Mouse (Mus musculus) forebrain, embryonic 12.5 days (tissue): ENCODE results near the gene Traf6. TPM values are rescaled to one million over a fixed set of nuclear protein-coding genes. Genes with fewer than 3 reads are reported as not detected.
"Not testable (repeated sequence)": the region's sequence is repeated elsewhere in the genome, so short reads cannot be mapped to it uniquely, and the experiment has no call there.

ENCODE experiments used
- ATAC-seq: fragments of 200-750 bp; cut with Nextera tagmentation; 2 replicates; pipeline ENCODE4 v1.8.0; 2017; ENCODE audit warnings: moderate TSS enrichment; ENCODE audit not compliant: low FRiP score
- H3K27ac ChIP-seq: fragments of 300-500 bp; sonication (generic); 2 replicates; pipeline ENCODE4 v1.5.1; 2016; ENCODE audit warnings: mild to moderate bottlenecking
- H3K27me3 ChIP-seq: fragments of 300-500 bp; sonication (generic); 2 replicates; pipeline ENCODE4 v1.6.1; 2016; ENCODE audit warnings: mild to moderate bottlenecking
- H3K36me3 ChIP-seq: fragments of 300-500 bp; sonication (generic); replicated peaks from 2 replicates; pipeline ENCODE4 v1.6.1; 2016; ENCODE audit warnings: mild to moderate bottlenecking
- H3K4me1 ChIP-seq: fragments of 300-500 bp; sonication (generic); 2 replicates; pipeline ENCODE4 v1.6.1; 2016
- H3K4me2 ChIP-seq: fragments of 300-500 bp; sonication (generic); 2 replicates; pipeline ENCODE4 v1.6.1; 2016; ENCODE audit warnings: mild to moderate bottlenecking, moderate library complexity
- H3K4me3 ChIP-seq: fragments of 300-500 bp; sonication (generic); replicated peaks from 2 replicates; pipeline ENCODE4 v1.5.1; 2016; ENCODE audit warnings: mild to moderate bottlenecking
- H3K9ac ChIP-seq: fragments of 300-500 bp; sonication (generic); 2 replicates; pipeline ENCODE4 v1.6.1; 2016; ENCODE audit warnings: mild to moderate bottlenecking
- H3K9me3 ChIP-seq: fragments of 300-500 bp; sonication (generic); 2 replicates; pipeline ENCODE4 v1.6.1; 2016
- WGBS: fragments of 180-500 bp; shearing (Covaris S2); methylation state at CpG from one replicate; pipeline ENCODE4 v1.1.7; 2016; 5-methylcytosine and 5-hydroxymethylcytosine counted together
- polyA plus RNA-seq: library from polyadenylated mRNA; unstranded; fragments of >200 nt; fragmentation: Nextera tagmentation; extraction: Ambion mirVana; gene quantifications from 2 replicates; pipeline ENCODE4 v1.2.1, GENCODE M21; 2016

Gene Traf6
- polyA plus RNA-seq, 1 experiment from 2014 or later, result 18.9 TPM

DNA sequence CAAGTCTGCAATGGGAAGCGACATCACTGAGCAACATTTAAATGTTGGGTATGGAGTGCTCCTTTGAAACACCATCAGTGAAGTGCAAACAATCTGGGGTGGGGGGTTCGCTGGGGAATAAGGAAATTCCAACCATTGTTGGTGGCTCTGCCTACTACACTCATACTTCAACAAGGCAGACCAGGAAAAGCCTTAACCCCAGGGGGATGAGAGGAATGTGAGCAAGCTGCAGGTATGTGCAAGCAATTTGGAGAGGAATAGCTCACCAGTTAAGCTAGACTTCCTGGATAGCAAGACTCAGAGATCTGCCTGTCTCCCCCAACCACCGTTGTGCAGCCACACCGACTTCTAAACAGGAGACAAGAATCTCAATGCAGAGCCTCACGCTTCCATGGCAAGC, 61.7 kb downstream of the Traf6 start:
- Histone ChIP-seq H3K9ac (no peak overlapping the region), H3K36me3 (no peaks in the 10 kb centered on the region), H3K9me3 (no peaks in the 10 kb centered on the region), H3K4me2 (no peak overlapping the region), H3K4me1 (no peaks in the 10 kb centered on the region), H3K4me3 (no peak overlapping the region), H3K27ac (no peak overlapping the region), H3K27me3 (no peaks in the 10 kb centered on the region)
- WGBS, result 84% methylated on average over 5 of the region's 5 CpGs
- no peak for ATAC-seq

- Histone ChIP-seq H3K27me3 (no peaks in the 10 kb centered on the region), H3K36me3 (no peaks in the 10 kb centered on the region), H3K9me3 (no peaks in the 10 kb centered on the region), H3K4me1 (no peaks in the 10 kb centered on the region), H3K4me3 (no peak overlapping the region), H3K27ac (no peak overlapping the region), H3K4me2 (no peak overlapping the region), H3K9ac (no peak overlapping the region)
- ATAC-seq, result no peak
- WGBS, result 86% methylated on average over 8 of the region's 8 CpGs
Observed at GRCm38 (mm10) chr2:101741653-101742052, 63.4 kb downstream of the Traf6 start.

- Histone ChIP-seq H3K4me1 (no peaks in the 10 kb centered on the region), H3K4me3 (no peak overlapping the region), H3K27me3 (no peaks in the 10 kb centered on the region), H3K4me2 (no peak overlapping the region), H3K36me3 (no peaks in the 10 kb centered on the region), H3K27ac (no peak overlapping the region), H3K9ac (no peak overlapping the region), H3K9me3 (no peaks in the 10 kb centered on the region)
- no peak for ATAC-seq
- WGBS, result 90% methylated on average over 7 of the region's 7 CpGs
Observed at GRCm38 (mm10) chr2:101742072-101742860, 64.0 kb downstream of the Traf6 start.

DNA sequence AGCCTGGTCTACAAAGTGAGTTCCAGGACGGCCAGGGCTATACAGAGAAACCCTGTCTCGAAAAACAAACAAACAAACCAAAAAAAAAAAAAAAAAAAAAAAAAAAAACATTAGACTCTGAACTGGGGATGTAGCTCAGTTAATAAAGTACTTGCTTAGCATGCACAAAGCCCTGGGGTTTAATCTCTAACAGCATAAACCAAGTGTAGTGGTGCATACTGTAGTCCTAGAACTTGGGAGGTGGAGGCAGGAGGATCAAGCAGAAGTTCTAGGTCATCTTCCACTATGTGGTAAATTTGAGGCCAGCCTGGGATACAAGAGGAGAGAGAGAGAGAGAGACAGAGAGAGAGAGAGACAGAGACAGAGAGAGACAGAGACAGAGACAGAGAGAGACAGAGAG, 67.4 kb downstream of the Traf6 start:
- H3K27me3 ChIP-seq, H3K27ac ChIP-seq, H3K9ac ChIP-seq, H3K4me1 ChIP-seq, H3K4me2 ChIP-seq, H3K36me3 ChIP-seq, H3K9me3 ChIP-seq, H3K4me3 ChIP-seq, ATAC-seq: not testable (repeated sequence)
- 100% methylated on average over 2 of the region's 2 CpGs for WGBS

DNA sequence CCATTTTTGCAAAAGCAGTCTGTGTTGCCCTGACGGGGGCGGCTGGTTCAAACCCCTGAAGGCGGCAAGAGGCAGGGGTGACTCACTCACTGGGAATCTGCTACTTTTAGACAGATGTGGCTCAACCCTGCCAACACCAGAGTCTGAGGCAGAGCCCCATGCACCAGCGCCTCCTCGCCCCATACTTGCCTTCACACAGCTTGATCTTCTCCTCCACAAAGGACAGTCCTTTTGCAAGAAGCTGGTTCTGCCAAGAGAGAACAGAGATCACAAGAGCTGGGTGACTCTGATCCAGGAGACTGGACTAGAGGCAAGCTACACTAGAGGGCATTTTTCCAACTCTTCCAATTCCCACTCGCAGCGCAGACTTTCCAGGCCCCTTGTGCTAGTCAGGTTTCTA, 68.3 kb downstream of the Traf6 start:
- Histone ChIP-seq H3K4me3 (no peak overlapping the region), H3K4me2 (no peak overlapping the region), H3K9me3 (no peaks in the 10 kb centered on the region), H3K27me3 (no peaks in the 10 kb centered on the region), H3K4me1 (no peaks in the 10 kb centered on the region), H3K9ac (no peak overlapping the region), H3K27ac (no peak overlapping the region), H3K36me3 (no peaks in the 10 kb centered on the region)
- ATAC-seq, result no peak
- whole genome bisulfite sequencing, result 96% methylated on average over 7 of the region's 7 CpGs

Other genes starting within 250 kb of the Traf6 start
- not detected in 2 replicates for gene Rag2, start 53.7 kb upstream of the Traf6 start, polyA plus RNA-seq
- gene Rag1, start 28.9 kb upstream of the Traf6 start, polyA plus RNA-seq, result 0.04 and 0.14 TPM in 2 replicates
- 51.7 and 59.1 TPM in 2 replicates for gene B230118H07Rik, start 28.9 kb upstream of the Traf6 start, polyA plus RNA-seq
- 14.1 and 15.5 TPM in 2 replicates for gene Prr5l, start 204.6 kb downstream of the Traf6 start, polyA plus RNA-seq
- gene Commd9, start 207.8 kb downstream of the Traf6 start, polyA plus RNA-seq, result 78.1 and 78.2 TPM in 2 replicates